Mouse (Mus musculus) lung, embryonic 14.5 days (tissue): ENCODE measurements around the gene Scarf2. TPM values are rescaled to one million over a fixed set of nuclear protein-coding genes. Genes with fewer than 3 reads are reported as not detected.

Experiments used
- ATAC-seq: fragments of 200-750 bp; cut with Nextera tagmentation; 2 replicates; pipeline ENCODE4 v1.8.0; 2017; ENCODE audit warnings: mild to moderate bottlenecking, moderate TSS enrichment, moderate library complexity; ENCODE audit not compliant: insufficient read depth
- DNase-seq: peaks from one replicate; pipeline ENCODE4 v3.0.0-alpha.2; 2015
- H3K27ac ChIP-seq: fragments of 300-500 bp; sonication (generic); 2 replicates; pipeline ENCODE4 v1.5.1; 2014; ENCODE audit warnings: low read depth, mild to moderate bottlenecking, moderate library complexity
- H3K27me3 ChIP-seq: fragments of 300-500 bp; sonication (generic); 2 replicates; pipeline ENCODE4 v1.6.1; 2014; ENCODE audit warnings: low read length, control low read depth; ENCODE audit not compliant: insufficient read depth
- H3K36me3 ChIP-seq: fragments of 300-500 bp; sonication (generic); 2 replicates; pipeline ENCODE4 v1.6.1; 2014; ENCODE audit warnings: control low read depth; ENCODE audit not compliant: insufficient read depth
- H3K4me1 ChIP-seq: fragments of 300-500 bp; sonication (generic); 2 replicates; pipeline ENCODE4 v1.6.1; 2014; ENCODE audit warnings: antibody characterized with exemption, control low read depth; ENCODE audit not compliant: insufficient read depth
- H3K4me2 ChIP-seq: fragments of 300-500 bp; sonication (generic); 2 replicates; pipeline ENCODE4 v1.6.1; 2014; ENCODE audit warnings: mild to moderate bottlenecking
- H3K4me3 ChIP-seq: fragments of 300-500 bp; sonication (generic); 2 replicates; pipeline ENCODE4 v1.5.1; 2014; ENCODE audit warnings: low read depth, low read length
- H3K9ac ChIP-seq: fragments of 300-500 bp; sonication (generic); 2 replicates; pipeline ENCODE4 v1.6.1; 2014
- H3K9me3 ChIP-seq: fragments of 300-500 bp; sonication (generic); 2 replicates; pipeline ENCODE4 v1.6.1; 2016; ENCODE audit warnings: low read depth, low read length, control low read depth
- CTCF ChIP-seq: IDR thresholded peaks from 2 replicates; pipeline ENCODE4 v1.5.1; 2016; ENCODE audit warnings: antibody characterized with exemption, low read depth
- WGBS: fragments of 180-500 bp; shearing (Covaris S2); extraction: QIAGEN DNeasy Blood & Tissue Kit; methylation state at CpG from one replicate; pipeline ENCODE4 v1.1.7; 2014; 5-methylcytosine and 5-hydroxymethylcytosine counted together
- polyA plus RNA-seq: library from polyadenylated mRNA; unstranded; fragments of >200 nt; fragmentation: Nextera tagmentation; extraction: Ambion mirVana; gene quantifications from 2 replicates; pipeline ENCODE4 v1.2.1, GENCODE M21; 2014

Scarf2 gene
- polyA plus RNA-seq, 1 experiment from 2014 or later = 36.3 TPM

GRCm38 (mm10) chr16:17779692-17780091 is 17.4 kb upstream of the Scarf2 start:
- H3K4me1 ChIP-seq = no peaks in the 10 kb centered on the region
- ATAC-seq = no peak
- TF ChIP-seq CTCF = no peak
- H3K36me3 ChIP-seq = peaks cover 76% of the 10 kb centered on the region
- no peak for DNase-seq
- H3K4me2 ChIP-seq = no peak overlapping the region
- no peak overlapping the region for H3K27ac ChIP-seq
- no peak overlapping the region for H3K4me3 ChIP-seq
- 64% methylated on average over 1 of the region's 1 CpGs for WGBS
- H3K9me3 ChIP-seq = no peaks in the 10 kb centered on the region
- H3K9ac ChIP-seq = no peak overlapping the region
- no peaks in the 10 kb centered on the region for H3K27me3 ChIP-seq

DNA sequence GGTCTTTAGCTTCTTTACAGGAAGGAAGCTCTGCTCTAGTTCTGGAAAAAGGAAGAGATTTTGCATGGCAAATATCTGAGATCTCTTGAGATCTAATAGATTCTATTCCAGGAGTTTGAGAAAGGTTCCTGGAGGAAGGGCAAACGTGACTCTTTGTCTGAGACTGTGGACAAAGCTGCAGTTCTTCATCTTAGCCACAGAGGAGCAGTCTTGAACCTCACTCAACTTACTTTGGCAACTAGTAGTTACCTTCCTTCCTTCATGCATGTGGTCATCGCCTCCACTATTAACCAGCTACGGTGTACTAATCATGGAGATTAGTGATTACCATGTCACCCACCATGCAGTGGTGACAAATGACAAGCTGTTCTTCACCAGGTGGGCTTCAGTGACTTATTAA is 11.7 kb upstream of the Scarf2 start:
- Histone ChIP-seq H3K4me1 (no peaks in the 10 kb centered on the region), H3K36me3 (peaks cover 82% of the 10 kb centered on the region), H3K9me3 (no peaks in the 10 kb centered on the region), H3K4me3 (no peak overlapping the region), H3K9ac (no peak overlapping the region), H3K27me3 (no peaks in the 10 kb centered on the region), H3K4me2 (no peak overlapping the region), H3K27ac (no peak overlapping the region)
- ATAC-seq (peak; percentile 56), DNase-seq (peak; percentile 59)
- 56% methylated on average over 3 of the region's 3 CpGs for WGBS
- peak; percentile 64 for TF ChIP-seq CTCF

GRCm38 (mm10) chr16:17792728-17793127 is 4.4 kb upstream of the Scarf2 start:
- TF ChIP-seq CTCF = no peak
- DNase-seq (no peak), ATAC-seq (no peak)
- Histone ChIP-seq H3K4me3 (no peak overlapping the region), H3K4me2 (no peak overlapping the region), H3K9ac (no peak overlapping the region), H3K4me1 (peaks cover 9% of the 10 kb centered on the region; the same call in 1 of the 2 replicates), H3K27me3 (no peaks in the 10 kb centered on the region), H3K9me3 (no peaks in the 10 kb centered on the region), H3K36me3 (peaks cover 60% of the 10 kb centered on the region), H3K27ac (no peak overlapping the region)
- 66% methylated on average over 3 of the region's 3 CpGs for WGBS

DNA sequence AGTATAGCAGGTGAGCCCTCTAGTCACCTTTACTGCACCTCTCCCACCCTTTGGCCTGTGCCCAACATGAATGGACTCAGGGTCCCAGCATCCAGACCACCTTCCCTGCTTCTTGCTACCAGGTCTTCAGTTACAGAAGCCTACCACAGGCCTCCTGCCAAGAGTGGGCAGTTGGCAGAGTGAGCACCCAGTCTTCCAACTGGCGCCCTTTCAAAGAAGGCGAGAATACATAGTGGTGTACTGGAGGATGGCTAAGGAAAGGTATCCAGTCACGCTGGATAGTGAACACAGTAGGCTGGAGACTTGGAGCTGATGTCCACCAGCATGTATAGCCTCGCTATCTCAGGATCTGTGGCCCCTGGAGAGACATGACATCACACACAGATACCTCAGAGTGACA is 3.0 kb upstream of the Scarf2 start:
- 86% methylated on average over 4 of the region's 4 CpGs for WGBS
- no peak for TF ChIP-seq CTCF

DNA sequence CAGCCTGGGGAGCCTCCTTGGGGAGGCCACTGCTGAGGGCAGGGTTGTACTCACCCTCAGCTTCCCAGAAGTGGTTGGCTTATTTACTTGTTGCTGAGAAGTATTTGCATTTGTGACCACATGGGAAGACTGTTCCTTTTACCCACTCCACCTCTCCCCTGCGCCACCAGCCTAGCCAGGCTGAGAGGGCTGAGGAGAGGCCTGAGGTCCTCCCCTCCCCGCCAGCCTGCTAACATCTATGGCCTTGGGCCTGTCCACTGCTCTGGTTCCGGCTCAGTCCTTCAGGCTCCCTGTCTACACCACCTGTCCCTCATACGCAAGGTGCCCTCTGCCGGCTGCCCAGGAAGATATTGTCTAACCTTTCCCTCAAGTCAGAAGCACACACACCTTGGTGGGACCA is 1.4 kb upstream of the Scarf2 start:
- ATAC-seq (no peak), DNase-seq (no peak)
- peak; percentile 19; the same call in 1 of the 2 replicates for TF ChIP-seq CTCF
- no peak overlapping the region; the same call in 1 of the 2 replicates for H3K9ac ChIP-seq
- no peaks in the 10 kb centered on the region for H3K9me3 ChIP-seq
- H3K4me1 ChIP-seq = peaks cover 12% of the 10 kb centered on the region; the same call in 1 of the 2 replicates
- peaks cover 38% of the 10 kb centered on the region for H3K36me3 ChIP-seq
- 0 out of 2 replicates have a peak, but pooled peaks cover 5% of the 10 kb centered on the region for H3K27me3 ChIP-seq
- H3K4me3 ChIP-seq = no peak overlapping the region
- 57% methylated on average over 5 of the region's 5 CpGs for WGBS
- no peak overlapping the region; the same call in 1 of the 2 replicates for H3K4me2 ChIP-seq
- no peak overlapping the region for H3K27ac ChIP-seq

More for the DNA sequence above, 3.0 kb upstream of the Scarf2 start:
- Histone ChIP-seq H3K4me3 (no peak overlapping the region), H3K4me1 (peaks cover 9% of the 10 kb centered on the region; the same call in 1 of the 2 replicates), H3K9me3 (no peaks in the 10 kb centered on the region), H3K4me2 (no peak overlapping the region), H3K27ac (no peak overlapping the region), H3K9ac (no peak overlapping the region), H3K27me3 (0 out of 2 replicates have a peak, but pooled peaks cover 5% of the 10 kb centered on the region), H3K36me3 (peaks cover 49% of the 10 kb centered on the region)
- DNase-seq (no peak), ATAC-seq (no peak)

- peaks cover 29% of the 10 kb centered on the region for H3K36me3 ChIP-seq
- DNase-seq (no peak), ATAC-seq (no peak)
- no peaks in the 10 kb centered on the region for H3K9me3 ChIP-seq
- peak overlapping the region; percentile 93 for H3K9ac ChIP-seq
- H3K4me3 ChIP-seq = peak overlapping the region; percentile 79
- TF ChIP-seq CTCF = no peak
- H3K27me3 ChIP-seq = peaks cover 9% of the 10 kb centered on the region; the same call in 1 of the 2 replicates
- peak overlapping the region; percentile 97 for H3K27ac ChIP-seq
- H3K4me2 ChIP-seq = peak overlapping the region; percentile 82
- peaks cover 12% of the 10 kb centered on the region; the same call in 1 of the 2 replicates for H3K4me1 ChIP-seq
These were observed 563 bp upstream of the Scarf2 start for GRCm38 (mm10) chr16:17796519-17796918.

DNA sequence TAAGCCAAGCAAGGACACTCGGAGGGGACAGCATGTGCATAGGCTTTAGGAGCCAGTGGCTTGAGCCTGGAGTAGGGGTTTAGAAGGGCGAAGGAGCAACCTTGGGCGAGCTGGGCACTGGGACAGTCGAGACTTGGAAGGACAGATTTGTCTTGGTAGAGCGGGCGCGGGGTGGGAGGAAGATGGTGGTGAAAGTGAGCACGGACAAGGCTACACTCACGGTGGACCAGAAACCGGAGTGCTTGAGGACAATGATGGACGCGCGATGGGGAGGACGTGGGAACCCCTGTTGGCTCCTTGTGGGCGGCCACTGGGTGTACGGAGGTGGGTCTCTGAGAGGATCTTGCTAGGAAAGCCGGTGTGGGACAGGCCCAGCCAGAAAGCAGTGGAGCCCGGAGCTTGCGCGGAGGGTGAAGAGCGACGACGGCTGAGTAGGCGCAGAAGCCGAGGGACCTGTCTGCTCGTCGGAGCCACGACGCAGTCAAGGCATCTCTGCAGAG is 780 bp downstream of the Scarf2 start:
- ATAC-seq (peak; percentile 18), DNase-seq (peak; percentile 58)
- Histone ChIP-seq H3K9me3 (no peaks in the 10 kb centered on the region), H3K9ac (peak overlapping the region; percentile 93), H3K4me2 (peak overlapping the region; percentile 82), H3K4me1 (peaks cover 26% of the 10 kb centered on the region), H3K27me3 (peaks cover 23% of the 10 kb centered on the region), H3K4me3 (peak overlapping the region; percentile 79), H3K27ac (peak overlapping the region; percentile 97), H3K36me3 (peaks cover 18% of the 10 kb centered on the region)
- 4% methylated on average over 29 of the region's 29 CpGs for WGBS
- TF ChIP-seq CTCF = no peak
